Mouse (Mus musculus): ENCODE results near the gene Tpcn2.

Tpcn2 gene

DNA sequence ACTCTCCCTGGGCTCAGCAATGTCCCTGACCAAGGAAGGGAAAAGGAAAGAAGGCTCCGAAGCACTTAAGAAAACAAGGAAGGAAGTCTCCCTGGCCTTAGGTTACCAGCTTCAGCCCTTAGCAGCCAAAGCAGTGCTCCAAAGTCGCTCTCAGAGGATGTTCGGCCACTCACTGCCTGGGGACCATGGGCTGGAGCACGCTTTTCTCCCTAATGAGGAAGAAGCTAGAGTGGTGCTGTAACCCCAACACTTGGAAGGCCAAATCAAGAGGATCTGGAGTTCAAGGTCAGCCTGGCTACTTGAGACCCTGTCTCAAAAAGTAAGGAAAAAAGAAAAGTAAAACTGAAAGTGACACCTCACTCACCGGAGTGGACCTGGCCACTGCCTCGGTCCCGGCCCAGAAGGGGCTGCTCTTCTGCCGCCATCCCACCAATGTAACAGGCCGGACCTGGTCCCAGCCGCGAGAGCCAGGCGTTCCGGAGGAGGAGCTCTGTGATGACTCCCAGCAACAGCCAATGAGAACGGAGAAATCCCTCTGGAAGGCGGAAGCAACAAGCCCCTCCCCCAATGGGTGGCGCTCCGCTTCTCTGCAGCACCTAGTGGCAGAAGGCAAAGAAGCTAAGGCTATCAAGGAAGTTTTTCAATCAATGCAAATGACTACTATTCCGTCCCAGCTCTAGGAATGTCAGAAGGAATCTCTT, at the start of gene Tpcn2:
Gene Tpcn2 (minus strand): TSS at position 525 of the 701 bp plus-strand sequence.
- peak; percentile 92 for DNase-seq (ENCODE audit: low spot score)

DNA sequence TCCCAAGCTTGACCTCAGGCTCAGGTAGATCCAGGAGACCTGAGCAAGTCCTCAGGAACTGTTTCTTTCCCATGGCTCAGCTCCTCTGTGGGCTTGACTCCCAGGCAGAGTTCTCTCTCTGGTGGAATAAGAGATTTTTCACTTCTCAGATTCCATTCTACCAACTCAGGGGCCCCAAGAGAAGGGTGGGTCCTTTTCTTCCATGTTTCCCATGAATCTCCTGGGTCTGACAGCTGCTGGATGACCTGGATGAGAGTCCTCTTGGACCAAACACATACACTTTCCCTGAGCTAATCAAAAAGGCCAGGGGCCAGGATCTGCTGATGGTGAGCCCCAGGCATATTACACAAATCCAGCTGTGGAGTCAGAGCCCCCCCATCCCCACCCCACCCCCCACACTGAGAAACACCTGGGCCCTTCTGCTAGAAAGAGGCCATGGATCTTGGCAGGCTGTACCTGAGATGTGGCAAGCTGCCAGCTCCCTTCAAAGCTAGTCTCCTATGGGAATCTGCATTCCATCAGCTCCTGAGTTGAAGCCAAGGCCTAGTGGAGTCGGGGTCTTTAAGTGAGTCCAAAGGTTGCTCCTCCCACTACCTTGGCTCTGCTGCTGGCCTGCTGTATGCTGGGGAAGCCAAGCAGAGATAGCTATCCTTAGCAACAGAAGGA, 48.7 kb upstream of the Tpcn2 start:
- DNase-seq (ENCODE audit: low spot score), result no peak

DNA sequence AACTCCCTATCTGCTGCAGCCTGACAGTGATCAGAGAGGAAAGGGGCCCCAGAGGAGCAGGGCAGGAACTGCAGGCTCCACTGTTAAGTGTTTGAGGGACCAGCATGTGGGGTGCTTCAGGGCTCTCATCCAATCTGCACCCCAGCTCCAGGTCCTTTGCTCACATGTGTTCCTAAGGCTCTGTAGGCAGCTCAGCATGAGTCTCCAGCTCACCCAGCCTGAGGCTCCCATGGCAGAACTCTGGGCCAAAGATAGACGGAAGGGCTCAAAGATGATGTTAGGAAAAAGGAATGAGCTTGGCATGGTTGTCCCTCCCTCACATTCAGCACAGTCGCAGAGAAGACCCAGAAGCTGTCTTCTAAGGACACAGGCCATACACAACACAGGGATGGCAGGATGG, 46.8 kb upstream of the Tpcn2 start:
- no peak for DNase-seq (ENCODE audit: low spot score)

DNA sequence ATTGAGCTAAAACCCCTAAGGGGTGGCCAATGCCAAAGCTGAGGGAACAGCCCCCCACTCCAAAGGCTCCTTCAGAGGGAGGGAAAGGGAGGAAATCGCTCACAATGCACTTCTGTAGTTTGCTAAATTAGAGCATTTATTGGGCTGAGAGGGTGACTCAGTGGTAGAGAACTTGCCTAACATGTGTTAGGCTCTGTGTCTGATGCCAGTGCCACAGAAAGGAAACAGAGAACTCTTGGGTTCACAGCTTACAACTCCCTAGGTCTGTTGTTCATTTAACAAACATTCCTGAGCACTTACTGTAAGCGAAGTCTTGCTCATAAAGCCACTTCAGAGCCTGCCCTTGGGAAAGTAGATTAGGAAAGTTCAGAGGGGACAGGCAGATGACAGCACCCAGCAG, 46.2 kb upstream of the Tpcn2 start:
- DNase-seq (ENCODE audit: low spot score), result no peak

DNA sequence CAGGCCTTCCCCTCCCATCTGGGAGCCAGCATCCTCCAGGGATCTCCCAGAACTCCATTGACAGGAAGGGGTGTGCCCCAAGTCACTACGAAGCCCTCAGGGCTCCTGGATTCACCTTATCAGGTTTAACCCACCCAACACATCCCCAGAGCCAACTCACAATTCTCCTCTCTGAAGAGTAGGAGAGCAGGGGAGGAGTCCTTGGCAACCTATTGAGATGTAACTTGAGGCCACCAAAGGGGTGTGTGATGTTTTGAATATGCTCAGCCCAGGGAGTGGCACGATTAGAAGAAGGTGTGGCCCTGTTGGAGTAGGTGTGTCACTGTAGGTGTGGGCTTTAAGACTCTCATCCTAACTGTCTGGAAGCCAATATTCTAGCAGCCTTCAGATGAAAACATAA, 41.9 kb upstream of the Tpcn2 start:
- DNase-seq (ENCODE audit: low spot score), result no peak

DNA sequence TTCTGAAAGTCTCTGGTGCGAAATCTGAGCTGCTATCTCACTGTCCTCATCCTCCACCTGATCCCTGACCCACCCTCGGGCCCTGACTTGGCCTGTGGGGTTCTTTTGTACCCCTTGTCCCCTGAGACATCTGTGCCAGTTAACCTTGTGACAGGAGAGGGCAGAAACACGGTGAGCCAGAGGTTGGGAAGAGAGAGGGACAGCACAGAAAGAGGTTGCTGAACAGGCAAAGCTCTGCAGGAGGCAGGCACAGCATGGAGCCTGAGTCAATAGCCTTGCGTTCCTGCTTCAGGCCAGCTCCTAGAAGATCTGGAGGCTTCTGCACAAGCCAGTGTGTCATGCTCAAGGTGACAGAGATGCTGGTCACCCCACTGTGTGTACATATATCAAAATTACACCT, 39.8 kb upstream of the Tpcn2 start:
- no peak for DNase-seq (ENCODE audit: low spot score)

DNA sequence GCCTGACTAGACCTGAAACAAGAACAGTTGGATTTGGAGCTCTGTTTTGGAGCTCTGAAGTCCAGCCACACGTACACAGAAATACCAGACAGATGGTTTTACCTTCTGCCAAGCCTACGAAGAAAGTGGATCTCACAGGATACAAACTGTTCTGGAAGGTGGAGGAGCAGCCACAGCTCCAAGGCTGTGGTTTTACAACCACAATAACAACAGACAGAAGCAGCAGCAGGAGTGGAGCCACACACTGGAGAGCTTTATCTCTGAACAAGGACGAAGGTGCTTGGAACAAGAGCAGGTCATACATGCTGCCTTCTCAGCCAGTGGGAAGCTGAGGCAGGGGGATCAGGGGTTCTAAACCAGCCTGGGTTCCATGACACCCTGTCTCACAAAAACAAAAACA, 35.7 kb upstream of the Tpcn2 start:
- DNase-seq (ENCODE audit: low spot score), result peak; percentile 39

DNA sequence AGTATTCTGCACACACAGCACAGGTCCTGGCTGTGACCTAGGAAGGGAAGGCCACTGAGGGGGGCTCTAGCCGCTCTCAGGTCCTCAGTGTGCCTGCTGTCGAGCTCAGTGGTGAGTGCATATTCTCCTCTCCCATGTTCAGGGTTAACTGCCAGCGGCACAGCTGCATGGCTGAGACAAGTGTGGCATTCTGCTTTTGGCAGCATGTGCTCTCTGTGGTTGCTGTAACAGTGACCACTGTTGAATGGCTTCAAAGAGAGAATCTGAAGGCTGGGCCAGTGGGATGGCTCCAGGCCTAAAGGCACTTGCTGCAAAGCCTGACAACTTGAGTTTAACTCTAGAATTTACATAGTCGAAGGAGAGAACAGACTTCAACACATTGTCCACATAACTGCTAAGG, 33.7 kb upstream of the Tpcn2 start:
- DNase-seq (ENCODE audit: low spot score), result no peak

DNA sequence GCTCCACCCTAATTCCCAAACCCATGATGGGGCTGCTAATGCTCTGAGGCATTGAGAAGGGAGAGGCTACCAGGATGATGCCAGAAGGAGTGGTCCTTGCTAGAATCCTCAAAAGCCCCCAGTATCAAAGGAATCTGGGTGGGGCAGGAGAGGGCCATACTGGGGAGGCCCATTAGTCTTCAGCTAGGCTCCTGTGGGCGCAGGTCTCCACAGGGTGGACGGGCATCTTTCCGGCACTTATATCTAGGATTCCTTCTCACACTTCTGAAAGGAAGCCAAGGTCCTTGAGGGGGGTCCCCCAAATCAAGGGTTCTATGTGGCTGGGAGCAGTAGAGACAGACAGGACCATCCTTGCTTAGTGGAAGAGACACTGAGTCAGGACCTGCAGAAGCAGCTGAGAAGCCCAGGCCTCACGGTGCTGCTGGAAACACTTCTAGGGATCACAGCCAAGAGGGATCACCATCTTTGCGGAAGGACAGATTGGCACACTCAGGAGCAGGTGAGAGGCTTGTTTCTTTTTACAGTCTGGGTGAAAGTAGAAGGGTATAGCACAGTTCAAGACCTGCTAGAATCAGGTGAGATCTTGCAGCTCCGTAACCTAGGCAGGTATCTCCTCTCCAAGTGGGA, 31.1 kb upstream of the Tpcn2 start, which contains the start of gene Mrgprd:
Gene Mrgprd (plus strand): TSS at position 51 of the 627 bp plus-strand sequence.
- no peak for DNase-seq (ENCODE audit: low spot score)

DNA sequence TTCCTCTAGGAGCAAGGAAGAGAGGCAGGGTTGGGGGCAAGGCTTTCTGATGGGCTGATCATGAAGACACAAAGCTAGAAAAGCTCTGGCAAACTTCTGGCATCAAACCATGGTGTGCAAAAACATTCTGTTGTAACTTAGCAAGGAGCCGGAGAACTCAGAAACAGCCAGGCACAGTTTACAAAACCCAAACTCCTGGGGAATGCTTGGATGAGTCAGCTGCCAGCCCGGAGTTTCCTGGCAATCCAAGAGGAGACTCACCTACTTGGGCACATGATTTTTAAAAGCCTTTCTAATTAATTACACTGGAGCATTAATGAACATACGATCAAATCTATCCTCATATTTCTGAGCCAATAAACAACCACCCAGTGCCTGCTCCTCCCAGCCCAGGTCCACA, 28.3 kb upstream of the Tpcn2 start:
- DNase-seq (ENCODE audit: low spot score), result no peak

DNA sequence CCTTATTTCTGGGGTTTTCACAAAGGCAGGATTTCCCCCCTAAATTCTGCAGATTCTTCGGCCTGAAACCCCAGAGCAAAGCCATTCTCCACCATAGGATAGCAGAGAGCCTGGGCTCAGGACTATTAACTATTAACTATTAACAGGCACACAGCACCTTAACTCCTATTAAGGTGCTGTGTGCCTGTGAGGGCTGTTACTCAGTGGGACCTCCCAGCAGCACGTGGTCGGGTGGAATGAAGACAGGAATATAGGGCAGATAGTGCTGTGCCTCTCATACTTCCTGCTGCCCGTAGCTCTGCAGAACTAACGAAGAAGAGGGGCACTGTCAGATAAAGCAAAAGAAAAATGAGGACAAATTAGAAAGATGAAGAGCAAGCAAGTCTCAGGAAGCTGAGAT, 26.7 kb upstream of the Tpcn2 start:
- DNase-seq (ENCODE audit: low spot score), result no peak

DNA sequence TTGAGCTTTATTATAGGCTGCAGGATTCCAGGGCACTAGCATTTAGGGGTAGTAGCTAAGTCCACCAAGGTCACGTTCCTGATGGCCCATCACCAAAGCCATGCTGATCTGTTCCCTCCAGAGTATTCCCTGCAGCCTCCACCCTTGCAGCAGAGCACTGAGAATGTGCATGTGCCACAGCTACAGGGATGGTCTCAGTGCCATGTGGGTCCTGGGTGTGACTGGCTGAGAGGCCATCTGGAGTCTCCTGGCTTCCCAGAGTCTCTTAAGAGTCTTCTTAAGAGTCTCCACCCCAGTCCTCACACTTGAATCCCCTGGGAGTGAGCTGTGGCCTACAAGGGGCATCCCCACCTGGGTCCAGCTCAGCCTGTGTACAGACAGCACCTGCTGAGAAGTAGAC, 26.1 kb upstream of the Tpcn2 start:
- no peak for DNase-seq (ENCODE audit: low spot score)

DNA sequence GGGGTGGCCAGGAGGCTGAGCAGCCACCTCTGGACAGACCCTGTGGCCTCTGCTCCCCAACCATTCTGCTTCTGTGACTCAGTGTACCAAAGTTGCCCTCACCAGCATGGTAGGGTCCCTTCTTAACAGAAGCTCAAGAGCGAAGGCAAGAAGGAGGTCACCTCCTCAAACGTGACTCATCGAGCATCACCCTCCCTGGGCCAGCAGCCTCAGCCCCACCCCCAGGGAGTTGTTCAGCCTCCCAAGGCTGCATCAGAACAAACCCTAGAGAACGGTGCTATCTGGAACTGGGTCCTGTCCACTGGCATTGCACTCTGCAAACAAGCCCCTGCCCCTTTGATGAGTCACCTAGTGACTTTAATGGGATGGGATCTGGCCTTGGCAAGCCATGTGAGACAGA, 25.1 kb upstream of the Tpcn2 start:
- no peak for DNase-seq (ENCODE audit: low spot score)

DNA sequence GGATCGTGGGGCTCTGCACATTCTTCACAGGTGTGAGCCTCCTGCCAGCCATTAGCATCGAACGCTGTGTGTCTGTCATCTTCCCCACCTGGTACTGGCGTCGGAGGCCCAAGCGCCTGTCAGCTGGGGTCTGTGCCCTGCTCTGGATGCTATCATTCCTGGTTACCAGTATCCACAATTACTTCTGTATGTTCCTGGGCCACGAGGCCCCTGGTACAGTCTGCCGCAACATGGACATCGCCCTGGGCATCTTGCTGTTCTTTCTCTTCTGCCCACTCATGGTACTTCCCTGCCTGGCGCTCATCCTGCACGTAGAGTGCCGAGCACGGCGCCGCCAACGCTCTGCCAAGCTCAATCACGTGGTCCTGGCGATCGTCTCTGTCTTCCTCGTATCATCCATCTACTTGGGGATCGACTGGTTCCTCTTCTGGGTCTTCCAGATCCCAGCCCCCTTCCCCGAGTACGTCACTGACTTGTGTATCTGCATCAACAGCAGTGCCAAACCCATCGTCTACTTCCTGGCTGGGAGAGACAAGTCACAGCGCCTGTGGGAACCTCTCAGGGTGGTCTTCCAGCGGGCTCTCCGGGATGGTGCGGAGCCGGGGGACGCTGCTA, 24.4 kb upstream of the Tpcn2 start:
- DNase-seq (ENCODE audit: low spot score), result no peak

DNA sequence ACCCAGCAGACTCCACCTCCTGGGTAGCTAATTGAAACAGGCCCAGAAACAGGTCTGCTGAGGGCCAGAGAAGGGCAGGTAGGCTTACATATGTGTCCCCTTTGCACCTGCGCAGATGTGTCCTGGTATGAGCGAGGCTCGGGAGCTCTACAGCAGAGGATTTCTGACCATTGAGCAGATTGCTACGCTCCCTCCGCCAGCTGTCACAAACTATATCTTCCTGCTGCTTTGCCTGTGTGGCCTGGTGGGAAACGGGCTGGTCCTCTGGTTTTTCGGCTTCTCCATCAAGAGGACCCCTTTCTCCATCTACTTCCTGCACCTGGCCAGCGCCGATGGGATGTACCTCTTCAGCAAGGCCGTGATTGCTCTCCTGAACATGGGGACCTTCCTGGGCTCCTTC, 23.8 kb upstream of the Tpcn2 start:
- no peak for DNase-seq (ENCODE audit: low spot score)

DNA sequence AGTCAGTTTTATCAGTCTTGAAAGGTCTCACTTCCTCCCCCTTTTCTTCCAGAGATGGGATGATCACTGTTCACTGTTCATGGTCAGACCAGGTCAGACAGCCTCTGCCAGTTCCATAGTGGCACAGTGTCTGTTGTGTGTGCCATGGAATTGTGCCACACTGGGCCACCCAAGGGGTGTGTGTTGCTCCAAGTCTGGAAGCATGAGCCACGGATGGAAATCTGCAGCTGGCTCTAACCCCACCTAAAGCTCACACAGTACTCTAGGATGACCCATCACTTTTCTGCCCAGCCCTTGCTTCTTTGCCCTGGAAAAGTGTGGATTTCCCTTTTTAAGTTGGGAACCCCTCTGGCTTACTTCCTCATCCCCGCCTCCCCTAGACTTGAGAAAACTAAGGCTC, 20.3 kb upstream of the Tpcn2 start:
- no peak for DNase-seq (ENCODE audit: low spot score)

DNA sequence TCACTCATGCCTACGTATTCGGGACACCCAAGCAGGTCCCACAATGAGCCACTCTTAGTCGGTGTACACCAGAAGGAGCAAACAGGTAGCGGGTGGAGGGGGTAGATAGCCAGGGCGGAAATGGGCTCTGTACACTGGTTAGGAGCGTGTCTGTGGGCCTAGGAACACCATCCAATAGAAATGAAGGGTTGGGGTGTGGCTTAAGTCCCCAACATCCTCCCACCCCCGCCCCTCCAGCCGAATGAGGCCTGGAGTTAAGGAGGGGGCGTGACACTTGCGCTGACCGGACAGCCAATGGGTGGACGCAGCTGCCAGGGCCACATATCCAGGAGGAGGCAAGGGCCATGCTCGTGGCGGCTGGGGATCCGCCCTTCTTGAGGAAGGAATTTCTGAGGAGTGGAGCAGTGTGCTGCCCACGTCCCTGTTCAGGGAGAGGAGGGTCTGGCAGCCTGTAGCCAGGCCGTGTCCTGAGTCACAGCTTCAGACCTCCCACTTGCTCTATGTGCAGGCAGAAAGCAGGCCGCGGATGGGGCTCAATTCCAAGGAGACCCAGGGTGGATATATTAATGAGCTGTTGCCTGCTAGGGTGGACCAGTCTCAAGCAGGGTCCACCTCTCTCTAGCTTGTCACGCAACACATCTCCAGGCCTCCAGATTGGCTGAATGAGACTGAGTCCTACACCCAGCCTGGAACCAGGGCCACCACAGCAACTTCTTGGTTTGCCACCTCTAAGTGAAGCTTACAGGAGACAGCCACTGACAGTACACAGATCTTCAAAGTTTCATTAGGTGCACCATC, 18.9 kb upstream of the Tpcn2 start:
- DNase-seq (ENCODE audit: low spot score), result no peak

DNA sequence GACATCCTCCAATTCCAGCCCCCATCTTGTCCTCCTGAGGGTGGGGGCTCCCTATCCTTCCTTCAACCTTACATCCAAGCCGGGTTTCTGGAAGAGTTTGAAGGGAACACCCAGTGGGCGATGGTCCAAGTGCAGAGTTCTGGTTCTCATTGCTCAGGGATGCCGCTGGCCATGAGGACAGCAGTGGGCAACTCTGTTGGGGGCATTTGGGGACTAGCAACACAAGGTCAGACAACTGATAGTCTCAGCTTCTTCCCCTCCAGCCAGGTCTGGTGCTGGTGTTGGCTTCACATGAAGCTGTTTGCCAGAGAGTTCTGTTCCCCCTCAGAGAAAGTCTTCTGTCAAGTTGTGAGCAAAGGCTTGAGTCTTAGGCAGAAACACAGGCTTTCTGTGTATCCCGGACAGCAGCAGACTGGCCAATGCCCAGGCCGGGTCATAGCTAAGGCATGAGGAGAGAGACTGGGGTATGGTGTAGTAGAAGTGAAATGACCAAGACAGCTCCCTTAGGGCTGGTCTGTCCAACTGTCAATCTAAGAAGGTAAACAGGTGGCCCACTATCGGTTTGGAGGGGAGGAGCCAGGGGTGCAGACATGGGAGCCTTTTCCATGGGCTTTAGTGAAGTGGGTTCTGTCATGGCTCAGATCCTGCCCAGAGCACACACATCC, 17.7 kb upstream of the Tpcn2 start:
- no peak for DNase-seq (ENCODE audit: low spot score)

DNA sequence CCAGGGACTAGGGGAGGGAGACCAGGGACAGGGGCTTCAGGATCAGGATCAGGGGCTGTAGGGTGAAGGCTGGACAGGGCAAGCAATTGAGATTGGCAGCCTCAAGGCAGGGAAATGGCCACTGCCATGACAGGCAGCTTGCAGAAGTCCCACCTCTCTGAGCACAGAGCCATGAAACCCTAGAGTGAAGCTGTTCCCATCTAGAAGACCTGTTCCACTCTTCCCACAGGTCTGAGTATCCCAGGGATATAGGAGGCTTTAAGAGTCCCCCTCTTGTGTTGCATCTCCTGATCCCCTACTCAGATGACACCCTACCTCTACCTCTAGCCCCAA, 17.2 kb upstream of the Tpcn2 start:
- no peak for DNase-seq (ENCODE audit: low spot score)

DNA sequence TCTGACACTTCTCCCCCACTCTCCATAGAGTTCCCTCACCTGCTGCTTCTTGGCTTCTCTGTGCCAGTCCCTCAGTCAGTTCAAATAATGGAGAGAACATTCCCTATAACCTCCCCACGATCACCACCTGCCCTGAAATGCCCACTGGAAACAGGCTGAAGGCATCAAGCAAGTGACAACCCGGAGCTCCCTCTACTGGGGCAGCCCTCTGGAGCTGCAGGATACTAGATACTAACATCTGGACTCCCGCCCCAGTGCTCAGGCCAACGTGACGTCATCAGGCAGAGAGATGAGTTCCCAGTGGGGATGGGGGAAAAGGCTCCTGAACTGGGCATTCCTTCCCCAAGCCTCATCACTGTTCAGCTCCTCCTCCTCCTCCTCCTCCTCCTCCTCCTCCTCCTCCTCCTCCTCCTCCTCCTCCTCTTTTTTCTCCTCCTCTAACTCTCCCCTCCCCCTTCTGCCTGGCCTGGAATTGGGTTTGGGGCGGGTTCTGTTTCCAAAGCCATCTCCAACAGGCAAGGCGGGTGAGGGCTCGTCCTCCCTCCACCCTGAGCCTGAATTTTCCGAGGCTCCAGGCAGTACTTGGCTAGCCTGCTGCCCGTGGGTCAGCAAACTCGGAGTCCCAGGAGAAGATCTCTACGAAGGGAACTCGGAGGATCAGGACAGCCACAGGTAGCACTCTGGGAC, 16.7 kb upstream of the Tpcn2 start, which contains the start of gene Mrgprf:
Gene Mrgprf (plus strand): TSS at position 508 of the 687 bp plus-strand sequence.
- DNase-seq (ENCODE audit: low spot score), result no peak

Data from layer of hippocampus, adult 11-12 months (tissue).